Mouse (Mus musculus): ENCODE results near the gene Vcl. TPM values are rescaled to one million over a fixed set of nuclear protein-coding genes. Genes with fewer than 3 reads are reported as not detected.

Vcl gene
- polyA plus RNA-seq, 1 experiment: 76.3 TPM

DNA sequence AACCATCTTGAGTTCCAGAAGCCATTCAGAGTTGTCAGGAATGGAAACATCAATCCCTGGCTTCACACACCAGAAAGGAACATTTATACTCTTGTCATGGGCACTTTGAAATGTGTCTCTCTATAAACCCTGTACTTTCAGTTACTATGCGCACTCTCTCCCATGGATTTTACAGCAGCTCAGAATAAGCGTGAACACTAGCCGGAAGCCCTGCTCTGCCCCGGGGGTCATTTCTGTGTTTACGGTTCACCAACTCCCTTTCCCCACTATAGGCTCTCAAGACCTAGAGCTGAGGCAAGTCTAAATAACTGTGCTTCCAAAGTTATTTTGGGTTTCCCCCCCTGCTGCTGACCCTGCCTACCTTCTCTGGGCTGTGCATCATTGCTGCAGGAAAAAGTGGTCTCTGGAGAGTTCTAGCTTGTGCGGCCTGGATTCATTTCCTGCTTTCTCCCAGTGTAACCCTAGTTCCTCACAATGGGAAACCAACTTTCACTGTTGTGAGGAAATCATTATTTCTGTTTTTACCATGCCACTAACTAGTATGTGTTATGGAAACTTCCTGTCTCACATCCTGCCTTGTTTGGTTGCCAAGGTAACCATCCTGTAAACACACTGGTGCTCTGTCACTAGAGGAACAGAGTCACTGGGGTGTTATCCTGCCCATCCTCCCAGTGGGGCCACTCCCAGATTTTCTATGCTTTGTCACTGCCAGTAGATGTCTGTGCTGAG is 102.7 kb downstream of the Vcl start:
- Histone ChIP-seq H3K4me3 (replicated peaks) (no peak overlapping the region), H3K27me3 (replicated peaks) (no peaks in the 10 kb centered on the region), H3K36me3 (replicated peaks; ENCODE audit: low read length) (peaks cover 91% of the 10 kb centered on the region), H3K9me3 (no peaks in the 10 kb centered on the region), H3K4me1 (peaks cover 80% of the 10 kb centered on the region)
- TF ChIP-seq GATA1 (IDR thresholded peaks at IDR 0.05; ENCODE audit: borderline replicate concordance, low read length) (no peak), FLI1 (IDR thresholded peaks at IDR 0.05; ENCODE audit: low read length) (peak; percentile 80)

GRCm38 (mm10) chr14:21034271-21034670 is 105.1 kb downstream of the Vcl start:
- H3K4me3 ChIP-seq (replicated peaks): no peak overlapping the region
- H3K9me3 ChIP-seq: no peaks in the 10 kb centered on the region
- TF ChIP-seq FLI1 (IDR thresholded peaks at IDR 0.05; ENCODE audit: low read length) (no peak), GATA1 (IDR thresholded peaks at IDR 0.05; ENCODE audit: borderline replicate concordance, low read length) (no peak)
- H3K27me3 ChIP-seq (replicated peaks): no peaks in the 10 kb centered on the region
- peaks cover 90% of the 10 kb centered on the region for H3K36me3 ChIP-seq (replicated peaks; ENCODE audit: low read length)
- H3K4me1 ChIP-seq: peaks cover 63% of the 10 kb centered on the region

DNA sequence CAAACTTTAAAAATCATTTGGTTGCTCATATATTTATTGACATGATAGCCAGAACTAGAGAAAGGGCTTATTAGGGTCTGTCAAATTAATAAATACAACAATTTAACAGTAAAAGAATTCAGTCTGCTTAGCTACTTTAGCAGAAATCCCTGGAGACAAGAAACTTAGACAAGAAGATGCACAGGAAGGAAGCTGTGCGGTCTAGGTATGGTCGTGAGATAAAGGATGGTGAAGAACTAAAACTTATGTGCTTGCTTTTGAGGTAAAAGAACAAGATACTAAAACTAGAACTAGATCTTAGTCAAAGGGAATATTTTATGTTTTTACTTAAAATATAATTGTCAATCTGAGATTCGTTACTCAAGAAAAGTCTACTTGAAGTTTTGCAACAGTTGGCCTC is 105.6 kb downstream of the Vcl start:
- Histone ChIP-seq H3K9me3 (no peaks in the 10 kb centered on the region), H3K4me3 (replicated peaks) (no peak overlapping the region), H3K36me3 (replicated peaks; ENCODE audit: low read length) (peaks cover 90% of the 10 kb centered on the region), H3K27me3 (replicated peaks) (no peaks in the 10 kb centered on the region), H3K4me1 (peaks cover 62% of the 10 kb centered on the region)
- no peak for TF ChIP-seq FLI1 (IDR thresholded peaks at IDR 0.05; ENCODE audit: low read length)
- TF ChIP-seq GATA1 (IDR thresholded peaks at IDR 0.05; ENCODE audit: borderline replicate concordance, low read length): no peak

- peaks cover 88% of the 10 kb centered on the region for H3K36me3 ChIP-seq (replicated peaks; ENCODE audit: low read length)
Measured at GRCm38 (mm10) chr14:21039077-21039476, 109.9 kb downstream of the Vcl start.

DNA sequence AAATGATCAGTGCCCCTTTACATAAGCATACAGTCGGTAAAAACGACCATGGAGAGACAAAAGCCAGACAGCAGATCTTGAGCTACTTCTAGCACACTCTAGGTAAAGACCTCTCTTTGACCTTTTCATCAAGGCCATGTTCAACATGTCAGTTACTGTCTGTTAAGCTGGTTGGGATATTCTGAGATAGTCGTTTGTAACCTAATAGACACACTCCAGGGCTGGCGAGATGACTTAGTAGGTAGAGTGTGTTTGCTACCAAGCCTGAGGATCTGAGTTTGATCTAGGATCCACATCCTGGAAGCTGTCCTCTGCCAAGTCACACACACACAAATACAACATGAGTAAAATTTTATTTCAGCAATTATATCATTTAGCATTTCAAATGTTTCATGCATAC is 110.4 kb downstream of the Vcl start:
- Histone ChIP-seq H3K36me3 (replicated peaks; ENCODE audit: low read length) (peaks cover 87% of the 10 kb centered on the region), H3K9me3 (no peaks in the 10 kb centered on the region), H3K27me3 (replicated peaks) (no peaks in the 10 kb centered on the region), H3K4me3 (replicated peaks) (no peak overlapping the region), H3K4me1 (peaks cover 28% of the 10 kb centered on the region)
- TF ChIP-seq GATA1 (IDR thresholded peaks at IDR 0.05; ENCODE audit: borderline replicate concordance, low read length): no peak
- no peak for TF ChIP-seq FLI1 (IDR thresholded peaks at IDR 0.05; ENCODE audit: low read length)

More at GRCm38 (mm10) chr14:21039077-21039476, 109.9 kb downstream of the Vcl start:
- no peak for TF ChIP-seq GATA1 (IDR thresholded peaks at IDR 0.05; ENCODE audit: borderline replicate concordance, low read length)
- TF ChIP-seq FLI1 (IDR thresholded peaks at IDR 0.05; ENCODE audit: low read length): no peak
- Histone ChIP-seq H3K9me3 (no peaks in the 10 kb centered on the region), H3K4me3 (replicated peaks) (no peak overlapping the region), H3K27me3 (replicated peaks) (no peaks in the 10 kb centered on the region), H3K4me1 (peaks cover 33% of the 10 kb centered on the region)

DNA sequence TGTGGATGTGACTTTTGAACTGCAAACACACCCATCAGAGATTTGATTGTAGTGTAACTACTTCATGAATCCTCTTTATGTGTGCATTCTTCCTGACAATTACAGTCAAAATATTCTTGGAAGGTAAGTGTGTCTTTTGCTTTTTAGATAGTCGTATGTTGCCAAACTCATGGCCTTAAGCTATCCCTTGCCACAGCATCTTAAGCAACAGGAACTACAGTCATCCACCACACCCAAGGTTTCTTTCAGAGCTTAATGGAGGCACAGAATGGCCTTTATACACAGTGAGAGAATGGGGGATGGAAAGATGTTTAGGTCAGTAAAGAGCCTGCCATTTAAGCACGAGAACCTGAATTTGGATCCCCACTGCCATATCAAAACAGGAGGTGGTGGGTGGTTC is 118.6 kb downstream of the Vcl start:
- TF ChIP-seq FLI1 (IDR thresholded peaks at IDR 0.05; ENCODE audit: low read length) (no peak), GATA1 (IDR thresholded peaks at IDR 0.05; ENCODE audit: borderline replicate concordance, low read length) (no peak)
- Histone ChIP-seq H3K4me3 (replicated peaks) (no peak overlapping the region), H3K27me3 (replicated peaks) (no peaks in the 10 kb centered on the region), H3K36me3 (replicated peaks; ENCODE audit: low read length) (peaks cover 44% of the 10 kb centered on the region), H3K9me3 (no peaks in the 10 kb centered on the region), H3K4me1 (peaks cover 26% of the 10 kb centered on the region)

DNA sequence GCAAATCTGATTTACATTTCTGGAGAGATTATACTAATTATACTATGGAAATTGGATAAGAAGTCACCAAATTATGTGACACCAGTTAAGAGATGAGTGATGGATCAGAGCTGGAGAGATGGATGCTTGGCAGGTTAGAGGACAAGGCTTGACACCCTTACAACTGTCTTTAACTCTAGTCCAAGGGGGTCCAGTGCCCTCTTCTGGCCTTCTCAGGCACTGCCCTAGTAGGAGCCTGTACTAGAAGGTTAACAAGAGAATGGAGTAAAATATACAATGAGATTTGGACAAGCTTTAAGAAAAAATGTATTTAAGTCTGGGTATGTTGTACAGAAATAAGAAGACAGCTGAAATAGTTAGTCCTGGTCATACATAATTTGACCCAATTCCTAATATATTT is 119.7 kb downstream of the Vcl start:
- Histone ChIP-seq H3K4me3 (replicated peaks) (no peak overlapping the region), H3K27me3 (replicated peaks) (no peaks in the 10 kb centered on the region), H3K36me3 (replicated peaks; ENCODE audit: low read length) (peaks cover 35% of the 10 kb centered on the region), H3K9me3 (no peaks in the 10 kb centered on the region), H3K4me1 (peaks cover 29% of the 10 kb centered on the region)
- TF ChIP-seq GATA1 (IDR thresholded peaks at IDR 0.05; ENCODE audit: borderline replicate concordance, low read length): no peak
- no peak for TF ChIP-seq FLI1 (IDR thresholded peaks at IDR 0.05; ENCODE audit: low read length)

DNA sequence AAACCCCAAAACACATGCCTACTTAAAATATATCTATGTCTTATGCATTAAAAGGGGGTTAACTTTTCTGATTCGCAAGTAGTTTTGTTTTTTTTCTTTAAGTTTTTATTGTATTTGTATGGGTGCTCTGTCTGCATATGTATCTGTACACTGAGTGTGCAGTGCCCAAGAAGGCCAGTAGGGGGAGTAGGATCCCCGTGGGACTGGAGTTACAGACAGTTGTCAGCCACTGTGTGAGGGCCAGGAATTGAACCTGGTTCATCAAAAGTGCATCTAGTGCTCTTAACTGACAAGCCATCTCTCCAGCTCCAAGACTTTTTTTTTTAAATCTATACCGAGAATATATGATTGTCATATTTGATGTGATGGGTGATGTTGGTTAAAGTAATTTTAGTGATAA is 121.5 kb downstream of the Vcl start:
- peaks cover 20% of the 10 kb centered on the region for H3K36me3 ChIP-seq (replicated peaks; ENCODE audit: low read length)
- no peaks in the 10 kb centered on the region for H3K9me3 ChIP-seq
- TF ChIP-seq FLI1 (IDR thresholded peaks at IDR 0.05; ENCODE audit: low read length): no peak
- no peak for TF ChIP-seq GATA1 (IDR thresholded peaks at IDR 0.05; ENCODE audit: borderline replicate concordance, low read length)
- H3K4me1 ChIP-seq: peaks cover 29% of the 10 kb centered on the region
- peak overlapping the region; percentile 94 for H3K4me3 ChIP-seq (replicated peaks)
- no peaks in the 10 kb centered on the region for H3K27me3 ChIP-seq (replicated peaks)

GRCm38 (mm10) chr14:21051380-21052111 is 122.3 kb downstream of the Vcl start:
- Histone ChIP-seq H3K4me1 (peaks cover 24% of the 10 kb centered on the region), H3K4me3 (replicated peaks) (peak overlapping the region; percentile 94), H3K27me3 (replicated peaks) (no peaks in the 10 kb centered on the region), H3K9me3 (no peaks in the 10 kb centered on the region), H3K36me3 (replicated peaks; ENCODE audit: low read length) (peaks cover 16% of the 10 kb centered on the region)
- TF ChIP-seq GATA1 (IDR thresholded peaks at IDR 0.05; ENCODE audit: borderline replicate concordance, low read length) (no peak), FLI1 (IDR thresholded peaks at IDR 0.05; ENCODE audit: low read length) (no peak)
